Mouse (Mus musculus) adipocyte (in vitro differentiated cells): ENCODE data around the gene Dapp1.
A peak's percentile ranks its signal among the peaks of the same experiment; 100 is the strongest.

ENCODE experiments used
- DNase-seq: peaks from one replicate; pipeline ENCODE4 v3.0.0-alpha.2; 2016; ENCODE audit warnings: low spot score

The Dapp1 gene

DNA sequence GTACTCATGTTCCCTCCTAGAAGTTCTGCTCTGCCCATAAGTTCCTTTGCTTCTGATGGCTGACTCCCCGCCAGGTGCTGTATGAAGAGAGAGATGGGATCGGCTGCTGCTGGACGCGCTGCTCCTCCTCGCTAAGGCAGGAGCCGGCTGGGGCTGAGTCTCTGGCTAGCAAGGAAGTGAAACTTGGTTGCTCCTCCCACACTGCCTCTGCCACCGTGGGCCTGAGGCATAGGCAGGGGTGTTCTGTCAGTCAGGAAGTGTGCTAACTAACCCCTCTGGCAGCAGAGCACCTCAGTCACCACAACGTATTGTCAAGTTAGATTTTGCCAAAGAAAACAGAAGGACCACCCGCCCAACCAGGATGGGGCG is at the start of gene Dapp1:
Dapp1 (minus strand) TSS at position 164 of the 369 bp plus-strand sequence.
- DNase-seq: peak; percentile 30

DNA sequence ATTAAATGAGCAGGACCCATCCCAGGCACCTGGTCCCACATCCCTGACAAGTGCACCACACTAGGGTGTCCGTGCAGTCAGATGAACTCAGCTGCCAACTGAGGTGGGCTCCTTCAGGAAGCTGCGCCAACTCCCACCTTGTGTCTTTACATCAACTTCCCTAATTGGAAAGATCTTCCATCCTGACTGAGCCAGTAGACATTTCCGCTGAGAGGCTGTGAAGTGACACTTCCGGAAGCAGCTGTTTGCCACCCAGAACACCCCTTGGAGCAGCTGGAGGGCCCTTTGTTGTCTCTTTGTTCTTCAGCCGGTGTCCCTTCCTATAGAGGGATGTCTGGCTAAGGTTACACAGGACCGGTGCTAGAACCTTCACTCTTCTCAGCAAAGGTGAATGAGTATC is 49.2 kb upstream of the Dapp1 start:
- no peak for DNase-seq

DNA sequence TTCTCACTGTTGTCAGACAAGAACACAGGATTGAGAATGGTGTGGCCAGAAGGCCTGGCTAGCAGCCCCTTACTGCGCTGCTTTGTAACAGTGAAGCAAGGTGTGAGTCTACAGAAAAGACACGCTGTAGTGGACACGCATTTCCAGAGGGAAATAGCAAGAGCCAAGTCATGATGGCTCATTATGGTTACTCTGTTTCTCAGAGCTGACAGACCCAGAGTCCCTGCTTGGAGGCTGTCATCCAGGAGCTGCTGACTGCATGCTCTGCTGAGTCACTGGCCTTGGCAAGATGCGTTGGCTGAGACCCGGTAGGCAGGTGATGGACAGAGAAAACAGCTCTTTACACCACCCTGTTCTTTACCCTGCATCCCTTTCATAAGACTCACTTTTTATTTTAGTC is 48.0 kb upstream of the Dapp1 start:
- DNase-seq: peak; percentile 17

DNA sequence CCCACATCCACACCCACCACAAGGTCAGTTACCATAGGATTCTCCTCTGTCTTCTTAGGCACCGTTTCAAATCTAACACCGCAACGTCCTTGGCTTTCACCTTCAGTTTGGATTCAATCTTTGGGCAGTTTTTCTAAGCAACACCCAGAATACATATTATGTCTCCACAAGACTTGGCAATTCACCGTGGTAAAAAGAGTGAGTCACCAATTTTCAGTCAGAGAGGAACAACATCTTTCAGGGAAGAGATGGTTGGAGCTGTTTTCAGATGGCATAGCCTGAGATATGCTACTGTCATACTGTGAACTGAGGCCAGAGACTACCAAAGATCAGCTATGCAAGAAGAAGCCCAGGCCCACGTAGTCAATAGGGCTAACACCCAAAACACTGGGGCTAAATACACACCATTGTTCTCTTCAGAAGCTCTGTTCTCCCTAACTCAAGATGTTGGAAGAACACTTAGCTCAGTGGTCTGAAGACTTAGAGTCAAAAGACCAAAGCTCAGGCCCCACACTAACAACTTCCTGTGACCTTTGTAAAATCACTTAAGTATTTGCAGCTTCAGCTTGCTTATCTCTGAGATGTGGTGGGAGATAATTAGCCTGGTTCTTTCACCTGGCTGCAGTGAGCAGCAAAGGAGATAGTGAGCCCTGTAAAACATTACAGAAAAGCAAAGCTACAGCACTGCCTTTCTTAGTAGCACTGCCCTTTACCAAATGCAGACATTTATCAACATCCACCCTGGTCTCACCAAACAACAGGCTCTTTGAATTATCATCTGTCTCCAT is 46.4 kb upstream of the Dapp1 start:
- no peak for DNase-seq

DNA sequence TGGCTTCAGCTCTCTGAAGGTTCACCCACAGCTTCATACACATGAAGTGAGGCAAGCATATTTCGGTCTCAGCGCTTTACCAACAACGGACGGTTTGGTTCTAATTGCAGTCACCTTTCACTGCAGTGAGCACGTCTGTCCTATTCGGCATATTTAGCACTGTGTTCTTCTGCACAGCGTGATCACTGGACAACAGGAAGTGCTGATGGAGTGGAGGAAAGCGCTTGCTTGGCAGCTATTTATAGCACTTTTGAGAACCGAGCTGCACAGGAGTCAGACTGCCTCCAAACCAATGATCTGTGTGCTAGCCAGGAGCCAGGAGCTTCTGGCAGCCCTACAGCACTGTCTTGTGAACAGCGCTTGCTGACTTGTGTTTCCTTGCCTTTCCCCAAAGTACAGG is 44.9 kb upstream of the Dapp1 start:
- peak; percentile 14 for DNase-seq

DNA sequence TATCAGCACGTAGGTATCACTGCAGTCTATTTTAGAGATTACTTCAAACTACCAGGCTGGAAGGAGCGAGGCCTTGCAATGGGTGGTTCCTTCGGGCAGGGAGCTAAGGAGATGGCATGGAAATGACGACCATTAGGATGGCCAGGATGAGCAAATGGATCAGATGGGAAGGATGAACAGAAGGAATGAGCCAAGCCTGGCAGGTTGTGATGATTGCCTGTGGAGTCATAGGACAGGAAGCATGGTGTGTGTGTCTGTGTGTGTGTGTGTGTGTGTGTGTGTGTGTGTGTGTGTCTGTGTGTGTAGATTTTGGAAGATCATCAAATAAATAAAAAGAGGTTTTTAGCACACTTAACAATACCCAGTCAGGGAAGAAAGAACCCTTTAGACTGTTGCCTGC is 41.3 kb upstream of the Dapp1 start:
- DNase-seq: no peak

DNA sequence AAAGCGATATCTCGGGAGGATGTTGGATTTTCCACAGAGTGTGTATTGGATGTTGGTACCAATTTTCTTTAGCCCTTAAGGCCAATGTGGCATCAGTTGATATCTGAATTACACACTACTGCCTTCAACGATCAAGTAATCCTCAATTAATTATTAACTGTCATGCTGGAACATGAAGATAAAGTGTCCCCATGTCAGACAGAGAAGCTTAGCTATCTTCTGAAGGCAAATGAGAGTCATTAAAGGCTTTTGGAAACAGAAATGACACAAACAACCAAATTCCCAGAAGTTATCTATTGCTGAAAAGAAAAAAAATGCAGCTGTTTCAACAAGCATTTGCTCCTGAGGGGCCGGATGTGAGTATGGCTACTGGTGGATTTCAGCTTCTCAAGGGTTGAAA is 40.7 kb upstream of the Dapp1 start:
- no peak for DNase-seq

DNA sequence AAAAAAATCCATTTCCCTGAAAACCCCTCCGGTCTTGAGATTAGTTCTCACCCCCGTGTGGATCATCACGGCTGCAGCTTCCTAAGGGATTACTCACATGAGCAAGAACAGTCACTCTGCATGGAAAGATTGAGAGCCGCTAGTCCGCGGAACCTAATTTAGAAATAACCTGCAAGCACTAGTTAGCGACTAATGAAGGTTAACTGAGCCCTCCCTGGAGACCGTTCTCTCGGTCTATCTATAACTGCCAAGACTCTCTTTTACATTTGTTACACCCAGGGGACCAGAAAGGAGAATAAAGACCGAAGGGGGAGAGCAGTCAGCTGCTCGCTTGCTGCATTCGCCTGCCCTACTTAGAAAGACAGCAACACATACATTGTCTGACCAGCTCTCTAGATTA is 35.5 kb upstream of the Dapp1 start:
- DNase-seq: no peak

DNA sequence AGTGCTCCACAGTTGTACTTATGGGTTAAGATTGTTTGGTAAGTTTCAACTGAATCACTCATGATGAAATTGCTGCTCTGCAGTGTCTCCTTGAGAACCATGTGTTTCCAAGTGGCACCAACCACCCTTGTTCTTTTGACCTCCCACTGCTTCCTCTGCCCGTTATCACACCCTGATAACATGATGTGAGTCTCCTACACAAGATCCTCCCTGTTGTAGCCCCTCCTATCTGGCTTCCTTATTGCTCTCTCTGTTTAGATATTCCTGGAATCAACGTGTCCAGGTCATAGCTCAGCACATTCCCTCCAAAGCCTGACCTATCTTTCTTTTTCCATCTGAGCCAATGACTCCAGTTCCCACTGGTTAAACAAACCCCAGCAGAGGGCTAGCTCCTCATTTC is 33.4 kb upstream of the Dapp1 start:
- no peak for DNase-seq

DNA sequence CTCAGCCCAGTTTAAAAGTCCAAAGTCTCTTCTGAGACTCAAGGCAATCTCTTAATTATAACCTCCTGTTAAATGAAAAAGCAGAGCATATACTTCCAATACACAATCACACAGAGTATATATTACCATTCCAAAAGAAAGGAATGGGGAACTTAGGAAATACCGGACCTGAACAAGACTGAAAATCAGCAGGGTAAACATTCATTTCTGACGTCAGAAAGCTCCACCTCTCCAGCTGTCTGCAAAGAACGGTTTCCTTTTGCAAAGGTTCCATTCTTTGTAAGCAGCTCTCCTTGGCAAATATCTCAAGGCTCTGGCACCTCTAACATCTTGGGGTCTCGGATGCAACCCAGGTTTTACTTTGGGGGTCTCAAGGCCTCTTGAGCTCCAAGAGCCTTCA is 31.0 kb upstream of the Dapp1 start:
- DNase-seq: no peak

DNA sequence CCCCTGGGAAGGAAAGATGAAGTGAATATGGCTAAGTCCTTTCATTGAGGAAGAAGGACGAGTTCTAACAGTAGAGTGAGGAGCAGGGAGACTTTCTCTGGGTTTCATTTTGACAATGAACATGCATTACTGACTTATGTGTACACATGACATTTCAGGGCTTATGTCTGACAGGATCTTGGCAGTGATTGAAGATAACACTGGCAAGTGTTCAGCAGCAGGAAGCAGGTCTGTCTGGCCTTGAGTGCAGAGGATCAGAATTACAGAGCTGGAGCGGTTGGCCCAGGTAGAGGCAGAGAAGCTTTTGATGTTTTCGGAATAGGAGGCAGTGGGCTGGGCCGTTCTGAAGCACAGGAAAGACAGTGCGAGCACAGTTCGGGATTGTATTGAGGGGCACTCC is 26.8 kb upstream of the Dapp1 start:
- DNase-seq: peak; percentile 11

DNA sequence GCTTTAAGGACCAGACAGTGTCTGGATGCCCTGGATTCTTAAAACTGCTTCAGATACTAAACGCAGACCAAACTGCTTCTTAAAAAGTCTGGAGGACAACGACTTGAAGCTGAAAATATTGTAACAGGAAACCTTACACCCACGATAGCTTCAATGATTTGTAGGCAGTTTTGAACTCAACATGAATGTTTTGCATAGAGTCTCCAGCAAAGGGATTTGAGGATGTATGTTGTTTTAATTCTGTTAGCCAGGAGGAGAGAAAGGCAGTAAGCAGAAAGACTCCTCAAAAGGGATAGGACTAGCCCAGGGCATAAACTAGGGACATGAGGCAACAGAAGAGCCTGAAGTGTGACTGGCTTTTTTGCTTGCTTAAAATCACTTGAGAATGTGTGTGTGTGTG is 25.6 kb upstream of the Dapp1 start:
- DNase-seq: no peak

DNA sequence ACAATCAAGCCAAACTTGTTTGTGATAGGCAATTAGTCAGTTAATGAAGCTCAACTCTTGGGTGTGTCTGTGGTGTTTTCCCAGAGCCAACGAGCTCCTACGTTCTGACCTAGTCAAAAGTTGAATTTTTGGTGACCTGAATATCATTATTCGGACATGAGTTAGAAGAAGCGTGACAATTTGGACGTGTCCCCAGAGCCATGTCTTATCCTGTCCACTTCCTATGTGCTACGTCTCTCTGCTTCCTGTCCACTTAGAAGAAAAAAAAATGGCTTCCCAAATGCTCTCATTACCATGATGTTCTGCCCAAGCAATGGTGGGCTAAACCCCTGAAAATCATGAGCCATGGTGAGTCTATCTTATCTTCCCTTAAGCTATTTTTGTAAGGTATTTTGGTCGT is 21.9 kb upstream of the Dapp1 start:
- no peak for DNase-seq

DNA sequence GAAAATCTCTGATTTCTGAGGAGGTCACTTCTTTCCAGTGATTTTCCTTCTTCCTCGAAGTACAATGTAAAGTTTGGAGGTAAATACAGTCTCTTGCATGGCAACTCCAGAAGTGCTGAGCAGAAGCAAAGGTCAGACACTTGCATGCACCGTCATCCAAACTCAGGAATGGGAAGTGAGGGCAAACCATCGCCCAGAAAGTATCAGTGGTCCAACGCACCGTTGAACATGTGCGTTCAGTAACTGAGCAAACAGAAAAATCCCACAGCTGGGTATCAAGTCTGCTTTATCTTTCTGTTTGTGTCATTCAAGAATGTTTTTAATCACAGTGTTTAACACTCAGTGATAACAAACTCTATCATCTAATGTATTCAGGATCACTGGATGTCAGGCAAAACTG is 21.2 kb upstream of the Dapp1 start:
- DNase-seq: no peak

DNA sequence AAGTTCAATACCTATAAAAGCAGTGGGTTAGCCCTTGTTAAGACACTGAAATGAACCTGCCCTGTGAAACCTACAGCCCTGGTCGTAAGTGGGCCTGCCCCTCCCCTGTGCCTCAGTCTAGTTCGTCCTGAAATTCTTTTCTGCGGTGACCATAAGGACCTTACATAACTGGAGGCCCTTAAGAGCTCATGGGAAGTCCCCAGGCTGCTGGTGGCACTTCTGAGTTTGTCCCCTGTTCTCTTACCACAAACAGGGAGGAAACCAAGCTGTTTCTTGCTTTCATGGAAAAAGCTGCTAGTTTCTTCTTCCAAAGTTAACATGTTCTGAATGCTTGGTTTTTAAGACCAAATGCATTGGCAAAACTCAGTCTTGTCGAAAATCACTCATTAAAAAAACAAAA is 20.5 kb upstream of the Dapp1 start:
- no peak for DNase-seq

DNA sequence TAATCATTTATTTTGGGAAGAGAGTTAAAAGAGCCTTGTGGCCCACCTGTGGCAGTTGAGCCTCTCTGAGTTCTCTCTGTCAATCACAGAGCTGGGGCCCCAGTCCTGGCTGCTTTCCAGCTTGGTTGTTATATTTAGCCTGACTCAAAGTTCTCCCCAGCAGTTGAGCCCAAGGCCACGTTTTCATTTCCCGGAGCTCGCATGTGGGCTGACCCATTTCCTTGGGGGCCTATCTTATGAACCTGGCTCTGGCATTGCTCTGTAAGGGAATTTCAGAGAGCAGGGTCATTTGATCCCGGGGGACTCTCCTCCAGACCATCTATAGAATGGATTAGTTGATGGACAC is 19.4 kb upstream of the Dapp1 start:
- DNase-seq: peak; percentile 21

DNA sequence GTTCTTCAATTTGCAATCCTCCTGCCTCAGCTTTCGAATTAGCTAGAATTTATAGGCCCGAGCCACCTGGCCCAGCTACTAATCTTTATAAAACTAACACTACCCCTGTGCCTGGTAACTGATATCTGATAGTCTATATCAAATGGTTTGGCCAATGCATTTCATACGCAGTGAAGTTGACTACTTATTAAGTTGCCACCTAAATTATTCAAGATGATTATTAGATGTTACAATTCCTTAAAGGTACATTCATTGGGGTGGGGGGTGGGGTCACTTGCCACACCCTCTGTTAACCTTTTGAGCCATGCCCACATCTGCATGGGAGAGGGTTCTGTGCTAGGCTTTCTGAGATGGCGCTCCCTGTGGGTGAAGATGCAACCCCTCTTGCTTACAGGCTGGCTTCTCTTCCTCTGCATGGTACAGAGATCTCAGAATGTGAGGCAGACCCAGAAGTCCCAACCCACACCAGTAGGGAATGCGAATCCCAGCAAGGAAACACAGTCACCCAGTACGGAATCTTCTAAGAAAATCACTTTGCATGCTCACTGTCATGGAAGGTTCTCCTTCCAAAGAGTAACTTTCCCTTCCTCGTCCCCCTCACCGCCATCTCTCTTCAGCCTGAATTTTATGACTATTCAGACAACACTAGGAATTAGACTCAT is 18.8 kb upstream of the Dapp1 start:
- no peak for DNase-seq

DNA sequence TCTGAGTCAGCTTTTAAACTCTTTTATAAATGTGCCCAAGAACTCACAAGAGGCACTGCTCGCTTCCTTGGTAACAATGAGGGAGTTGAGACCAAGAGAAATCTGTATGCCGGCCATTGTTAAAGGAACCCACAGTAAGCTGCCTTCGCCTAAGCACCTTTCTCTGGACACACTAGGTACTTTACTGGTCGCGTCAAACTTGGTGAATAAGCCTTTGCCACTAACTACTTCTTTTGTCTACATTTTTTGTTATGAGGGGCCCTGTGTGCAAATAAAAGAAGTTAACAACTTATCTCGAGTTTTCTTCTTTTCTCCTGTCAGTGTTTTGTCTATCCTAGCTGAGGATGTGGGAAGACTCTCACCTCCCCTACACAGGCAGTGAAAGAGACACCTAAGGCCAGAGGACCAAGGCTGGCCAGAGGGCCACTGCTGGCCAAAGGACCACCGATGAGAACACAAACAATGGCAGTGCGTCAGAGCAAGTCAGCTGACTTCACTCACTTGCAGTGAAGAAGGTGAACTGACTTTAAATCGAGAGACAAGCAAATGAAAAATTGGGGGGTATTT is 18.0 kb upstream of the Dapp1 start:
- DNase-seq: no peak

DNA sequence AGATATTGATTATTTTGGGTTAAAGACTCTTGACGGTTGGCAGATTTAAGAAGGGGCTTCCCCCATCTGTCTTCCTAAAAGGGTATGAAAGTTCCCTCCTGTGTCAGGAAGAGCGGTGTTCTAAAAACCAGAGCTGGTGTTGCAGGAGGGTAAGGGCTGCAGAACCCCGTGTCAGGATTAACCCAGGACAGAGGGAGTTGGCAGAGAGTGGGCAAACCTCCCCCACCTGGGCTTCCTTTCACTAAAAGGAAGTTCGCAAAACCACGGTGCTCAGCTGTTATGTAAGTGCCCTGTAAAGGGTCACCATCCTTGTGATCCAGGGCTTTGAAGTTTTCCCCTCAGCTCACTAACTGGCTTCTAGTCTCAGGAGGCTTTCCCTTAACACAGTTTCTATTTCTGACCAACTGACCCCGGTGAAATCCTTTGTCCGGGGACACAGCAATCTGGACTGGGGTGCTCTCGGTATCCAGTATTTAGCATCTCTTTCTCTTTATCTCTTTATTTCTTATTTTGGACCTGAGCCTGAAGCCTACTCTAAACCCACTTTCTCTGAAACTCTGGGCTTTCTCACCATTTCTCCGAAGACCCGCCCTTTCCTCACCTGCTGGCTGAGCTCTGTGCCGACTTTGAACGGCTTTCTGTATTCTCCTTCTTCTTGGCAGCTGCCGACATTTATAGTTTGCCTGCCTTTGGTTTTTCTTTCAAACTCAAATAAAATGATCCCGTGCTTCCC is 17.3 kb upstream of the Dapp1 start:
- no peak for DNase-seq

DNA sequence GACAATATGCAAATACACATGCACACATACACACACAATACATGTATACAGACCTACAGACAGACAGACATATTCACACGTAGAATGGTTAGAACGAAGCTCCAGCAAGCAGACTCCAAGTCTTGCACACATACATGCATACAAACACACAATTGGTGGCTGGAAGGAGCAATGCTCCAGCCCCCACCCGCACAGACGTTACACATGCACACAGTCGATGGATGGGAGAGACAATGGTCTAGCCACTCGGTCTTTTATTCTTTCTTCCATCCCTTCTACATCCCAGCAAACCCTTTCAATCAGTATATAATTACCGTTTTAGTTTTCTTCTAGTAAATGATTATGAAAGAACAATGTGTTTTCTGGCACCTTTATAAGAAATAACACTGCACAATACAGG is 14.1 kb upstream of the Dapp1 start:
- no peak for DNase-seq

DNA sequence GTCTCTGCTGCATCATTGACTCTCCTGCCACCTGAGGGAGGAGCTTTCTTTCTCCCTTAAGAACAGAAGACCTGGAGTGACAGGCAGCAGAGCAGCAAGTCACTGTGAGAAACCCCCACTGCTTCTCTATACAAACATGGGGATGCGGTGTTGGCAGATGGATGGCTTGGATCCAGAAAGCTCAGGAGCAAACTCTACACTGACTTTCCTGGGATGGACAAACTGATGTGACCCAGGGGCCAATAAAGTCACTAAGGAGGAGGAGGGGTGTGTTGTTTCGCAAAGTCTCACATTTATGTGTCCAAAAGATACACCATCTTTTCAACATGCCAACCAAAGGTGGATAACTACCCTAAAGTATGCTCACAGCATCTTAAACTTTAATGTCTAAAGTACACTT is 12.9 kb upstream of the Dapp1 start:
- DNase-seq: no peak

DNA sequence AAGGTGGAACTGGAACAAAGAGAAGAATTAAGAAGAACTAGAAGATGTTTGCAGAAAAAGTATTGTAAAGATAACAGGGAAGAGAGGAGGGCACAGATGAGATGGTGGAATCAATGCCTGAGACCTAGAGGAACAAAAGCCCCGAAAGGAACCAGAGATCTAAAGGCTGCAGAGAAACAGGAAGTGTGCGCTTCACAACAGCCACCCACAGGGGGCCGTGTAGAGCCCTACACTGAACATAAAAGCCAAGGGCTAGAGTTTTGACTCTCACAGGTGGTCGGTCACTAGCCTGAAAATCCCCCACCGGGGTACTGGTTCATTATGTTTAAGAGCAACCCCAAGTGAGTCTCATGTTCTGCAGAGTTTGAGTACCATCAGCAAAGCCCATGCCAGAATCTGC is 11.0 kb upstream of the Dapp1 start:
- DNase-seq: no peak

DNA sequence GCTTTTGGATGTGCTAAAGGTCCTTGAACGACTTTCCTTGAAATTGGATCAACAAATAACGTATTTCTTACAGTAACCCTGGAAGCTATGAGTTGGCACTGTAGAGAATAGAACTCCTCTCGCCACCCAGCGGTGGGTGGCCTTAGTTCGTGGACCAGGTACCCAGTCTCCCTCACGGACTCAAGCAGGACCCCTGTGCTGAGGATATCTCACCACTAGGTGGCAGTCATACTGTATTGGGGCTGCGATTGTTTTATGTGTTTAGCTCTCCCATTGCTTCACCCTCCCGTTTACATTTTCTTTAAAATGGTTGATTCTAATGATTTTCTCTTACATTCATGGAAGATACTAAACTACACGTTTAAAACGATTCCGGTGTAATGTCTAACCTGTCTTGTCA is 9.8 kb upstream of the Dapp1 start:
- DNase-seq: peak; percentile 93
